Mouse (Mus musculus) brain, embryonic 14.5 days (tissue): ENCODE data around the gene Olfr1375.

ENCODE experiments used
- CTCF ChIP-seq: fragments of 200-500 bp; IDR thresholded peaks from 2 replicates; pipeline ENCODE4 v1.5.1; 2012; ENCODE audit warnings: inconsistent platforms, mild to moderate bottlenecking, moderate library complexity, borderline replicate concordance; ENCODE audit not compliant: insufficient read depth, insufficient read length; ENCODE audit errors: extremely low read depth
- POLR2A ChIP-seq: fragments of 200-500 bp; IDR thresholded peaks from 2 replicates; pipeline ENCODE4 v1.6.1; 2012; ENCODE audit warnings: mild to moderate bottlenecking, inconsistent platforms, borderline replicate concordance; ENCODE audit not compliant: poor library complexity, insufficient read depth, insufficient read length, severe bottlenecking; ENCODE audit errors: extremely low read depth

- no peak for TF ChIP-seq CTCF
- no peak for TF ChIP-seq POLR2A
Measured at GRCm38 (mm10) chr11:51011821-51012220, 36.1 kb upstream of the Olfr1375 start.
